Comparison of ENCODE assay signal across 22 mouse cellular contexts in genomic region chr1:53728489-53729225, GRCm38 (mm10). TPM values are rescaled to one million over a fixed set of nuclear protein-coding genes. Genes with fewer than 3 reads are reported as not detected.
A peak's percentile ranks its signal among the peaks of the same experiment; 100 is the strongest.
DNase-seq lines count a peak whose midpoint lies in the region; ATAC-seq and TF ChIP-seq lines count a peak whose summit lies in the region.
"Had no signal": no experiment of that assay in that cellular context is flagged by ENCODE, and none has a peak within 500 bp of the region (broad histone marks: within the 10 kb centered on the region; RNA-seq: fewer than 3 reads in every experiment).

No protein-coding gene starts in this region.

- no peaks in the 10 kb centered on the region for H3K4me1 ChIP-seq in liver, adult 2 months (ENCODE audit: control insufficient read depth, insufficient read depth, low read length)
- H3K4me1 ChIP-seq in liver, embryonic 12.5 days = peaks cover 7% of the 10 kb centered on the region; the same call in 1 of the 2 replicates
- H3K4me1 ChIP-seq in G1E (ENCODE audit: insufficient read depth, low read depth, low read length) = no peaks in the 10 kb centered on the region; the same call in 1 of the 2 replicates
- H3K4me1 ChIP-seq: limb, embryonic 12.5 days had no signal

- CTCF ChIA-PET in Patski (lab: Charles Lee) = interaction anchor here (1.1 kb wide), 2 partner anchors 9 to 29 kb away, joined by 3 to 4 read pairs; no protein-coding TSS in a partner anchor

- H3K27me3 ChIP-seq in liver, adult 2 months (ENCODE audit: control insufficient read depth, insufficient read depth, low read length) = no peaks in the 10 kb centered on the region
- H3K27me3 ChIP-seq in liver, embryonic 12.5 days (replicated peaks) = no peaks in the 10 kb centered on the region
- H3K27me3 ChIP-seq in G1E (ENCODE audit: insufficient read depth, low read length) = 0 out of 2 replicates have a peak, but pooled peaks cover 3% of the 10 kb centered on the region
- H3K27me3 ChIP-seq in Patski = no peaks in the 10 kb centered on the region
- H3K27me3 ChIP-seq: limb, embryonic 12.5 days had no signal

- POLR2A ChIA-PET in Patski (lab: Charles Lee) = no interaction called here

- H3K4me2 ChIP-seq in liver, embryonic 12.5 days = no peak overlapping the region
- H3K4me2 ChIP-seq: hindbrain, embryonic 14.5 days; limb, embryonic 12.5 days had no signal

- H3K9ac ChIP-seq in liver, adult 2 months (ENCODE audit: low read depth, low read length) = no peak overlapping the region
- no peak overlapping the region for H3K9ac ChIP-seq in liver, embryonic 12.5 days
- H3K9ac ChIP-seq: hindbrain, embryonic 14.5 days; limb, embryonic 12.5 days; liver, embryonic 14.5 days had no signal

- no peak for ATAC-seq in liver, embryonic 12.5 days
- ATAC-seq in G1E (ENCODE audit: extremely low read depth, insufficient number of reproducible peaks, low FRiP score, poor library complexity, severe bottlenecking) = peak; percentile 65
- peak; percentile 80 for ATAC-seq in Patski
- peak; percentile 70 for ATAC-seq in megakaryocyte progenitor cell, adult 5-6 weeks (replicated peaks; ENCODE audit: poor library complexity)
- ATAC-seq: CD4-positive, CD25-positive, alpha-beta regulatory T cell, adult 4 months; forebrain, embryonic 14.5 days had no signal

- H3K79me2 ChIP-seq in liver, adult 2 months (ENCODE audit: control insufficient read depth, insufficient read depth, low read length) = no peaks in the 10 kb centered on the region

- no peaks in the 10 kb centered on the region for H3K9me3 ChIP-seq in liver, embryonic 12.5 days (replicated peaks)
- no peaks in the 10 kb centered on the region for H3K9me3 ChIP-seq in G1E (replicated peaks)
- H3K9me3 ChIP-seq: limb, embryonic 12.5 days had no signal

- 57% methylated on average over 5 of the region's 5 CpGs for WGBS in liver, adult 2 months
- WGBS in liver, embryonic 12.5 days (ENCODE audit: insufficient replicate concordance) = 31% methylated on average over 5 of the region's 5 CpGs

- H3K36me3 ChIP-seq in liver, adult 2 months (ENCODE audit: control insufficient read depth, insufficient read depth, low read length) = no peaks in the 10 kb centered on the region
- H3K36me3 ChIP-seq in liver, embryonic 12.5 days = no peaks in the 10 kb centered on the region
- no peaks in the 10 kb centered on the region for H3K36me3 ChIP-seq in G1E (replicated peaks)
- H3K36me3 ChIP-seq: limb, embryonic 12.5 days had no signal

- no peak overlapping the region for H3K27ac ChIP-seq in liver, adult 2 months (replicated peaks; ENCODE audit: insufficient read depth, low read depth, low read length)
- no peak overlapping the region for H3K27ac ChIP-seq in liver, embryonic 12.5 days
- H3K27ac ChIP-seq: hindbrain, embryonic 14.5 days; kidney, postnatal 0 days; limb, embryonic 12.5 days; liver, embryonic 14.5 days had no signal

- H3K4me3 ChIP-seq in liver, adult 2 months (ENCODE audit: insufficient read depth, low read depth, low read length) = no peak overlapping the region
- no peak overlapping the region for H3K4me3 ChIP-seq in liver, embryonic 12.5 days
- no peak overlapping the region for H3K4me3 ChIP-seq in G1E (ENCODE audit: low read depth, low read length)
- H3K4me3 ChIP-seq: erythroblast, embryonic 14.5 days; limb, embryonic 12.5 days had no signal

- no peak for TF ChIP-seq POLR2A in liver, adult 2 months (IDR thresholded peaks at IDR 0.05; ENCODE audit: extremely low read depth, insufficient read depth, low read length)

- DNase-seq in liver, adult 2 months (ENCODE audit: extremely low read depth, low read depth, low spot score) = peak; percentile 19
- DNase-seq in G1E (ENCODE audit: low spot score) (no peak), Patski (ENCODE audit: low read depth, low spot score) (no peak)
- no peak for DNase-seq in adrenal gland, postnatal 25 days
- no peak for DNase-seq in thymus, postnatal 25 days
- DNase-seq: cerebellum, adult 8-10 months; gastrocnemius, postnatal 14 days; kidney, adult 11 months; right cerebral cortex, postnatal 14 days; spleen, adult 18-20 months; thymus, postnatal 4 days had no signal

- no peak for TF ChIP-seq CTCF in liver, adult 2 months (IDR thresholded peaks at IDR 0.05; ENCODE audit: low read depth, low read length)
- TF ChIP-seq CTCF in G1E (IDR thresholded peaks at IDR 0.05; ENCODE audit: low read depth, low read length) (no peak), Patski (IDR thresholded peaks at IDR 0.05) (no peak)

- in situ Hi-C loops in Patski (cut with MboI; ENCODE audit: low pct_unique_long_range_greater_than_20kb) = no loop called here

RNA-seq across cellular contexts. Expression of gene Dnah7a, which starts 22.1 kb away (rescaled TPM):
- not detected in 2 replicates for total RNA-seq in liver, adult 2 months (2014; rRNA removed)
- polyA plus RNA-seq in liver, adult 2 months (2012; rRNA removed) = not detected in 2 replicates
- polyA plus RNA-seq in liver, embryonic 12.5 days (2016; fragmentation: Nextera tagmentation; extraction: Ambion mirVana) = 0.01 TPM in 1 of 2 replicates, not detected in the other
- total RNA-seq in G1E (2014; fragmentation: Nextera tagmentation) (not detected in 2 replicates), G1E (2017) (0.05 and 0.17 TPM in 2 replicates)
- polyA plus RNA-seq in G1E (2012) (not detected in 2 replicates), Patski (2021) (0.04 TPM)
- total RNA-seq in megakaryocyte progenitor cell, adult 5-6 weeks (2015) = 0.32 TPM in 1 of 2 replicates, not detected in the other
- not detected in 2 replicates for total RNA-seq in megakaryocyte progenitor cell, adult 5-6 weeks (2017)
- total RNA-seq in adrenal gland, postnatal 25 days (2021) = 0.10 and 0.27 TPM in 2 replicates
- total RNA-seq: common myeloid progenitor, adult 5-6 weeks; gastrocnemius, postnatal 14 days; neutrophil, adult 5-6 weeks had no signal
- polyA plus RNA-seq: erythroblast, embryonic 14.5 days; liver, embryonic 14.5 days had no signal

RNA-seq across cellular contexts. Expression of gene Stk17b, which starts 56.4 kb away (rescaled TPM):
- total RNA-seq in liver, adult 2 months (2014; rRNA removed) = 6.7 and 7.2 TPM in 2 replicates
- polyA plus RNA-seq in liver, adult 2 months (2012; rRNA removed) = 0.82 and 1.00 TPM in 2 replicates
- polyA plus RNA-seq in liver, embryonic 12.5 days (2016; fragmentation: Nextera tagmentation; extraction: Ambion mirVana) = 16.5 and 17.9 TPM in 2 replicates
- total RNA-seq in G1E (2014; fragmentation: Nextera tagmentation) = 72.8 and 85.6 TPM in 2 replicates
- 140 and 177 TPM in 2 replicates for total RNA-seq in G1E (2017)
- 3.3 and 3.6 TPM in 2 replicates for polyA plus RNA-seq in G1E (2012)
- 16.2 TPM for polyA plus RNA-seq in Patski (2021)
- 35.6 and 52.0 TPM in 2 replicates for total RNA-seq in megakaryocyte progenitor cell, adult 5-6 weeks (2015)
- total RNA-seq in megakaryocyte progenitor cell, adult 5-6 weeks (2017) = 33.8 and 47.5 TPM in 2 replicates
- 7.1 and 13.0 TPM in 2 replicates for total RNA-seq in adrenal gland, postnatal 25 days (2021)
